In genomic region chr9:56871191-56871590, GRCm38 (mm10) we compare ENCODE assay signal across 10 mouse cellular contexts. TPM values are rescaled to one million over a fixed set of nuclear protein-coding genes. Genes with fewer than 3 reads are reported as not detected.
A peak's percentile ranks its signal among the peaks of the same experiment; 100 is the strongest.
DNase-seq lines count a peak whose midpoint lies in the region; ATAC-seq and TF ChIP-seq lines count a peak whose summit lies in the region.
"Had no signal": no experiment of that assay in that cellular context is flagged by ENCODE, and none has a peak within 500 bp of the region (broad histone marks: within the 10 kb centered on the region; RNA-seq: fewer than 3 reads in every experiment).

No protein-coding gene starts in this region.

- peak overlapping the region; percentile 86 for H3K27ac ChIP-seq in kidney, embryonic 15.5 days
- peak overlapping the region; percentile 25 for H3K27ac ChIP-seq in small intestine, adult 2 months (ENCODE audit: insufficient read depth, low read depth, low read length)
- H3K27ac ChIP-seq in cerebellum, adult 2 months (ENCODE audit: insufficient read depth, low read length), result no peak overlapping the region
- H3K27ac ChIP-seq: midbrain, embryonic 12.5 days had no signal

- no peak for TF ChIP-seq POLR2A in small intestine, adult 2 months (IDR thresholded peaks at IDR 0.05; ENCODE audit: low read depth, low read length)
- TF ChIP-seq POLR2A in cerebellum, adult 2 months (IDR thresholded peaks at IDR 0.05; ENCODE audit: borderline replicate concordance, insufficient read depth, low read length), result no peak

- peak overlapping the region; percentile 30 for H3K4me2 ChIP-seq in kidney, embryonic 15.5 days
- H3K4me2 ChIP-seq: midbrain, embryonic 12.5 days had no signal

- H3K4me3 ChIP-seq in kidney, embryonic 15.5 days (replicated peaks), result no peak overlapping the region
- H3K4me3 ChIP-seq in small intestine, adult 2 months (ENCODE audit: low read depth, low read length), result no peak overlapping the region
- no peak overlapping the region for H3K4me3 ChIP-seq in cerebellum, adult 2 months (replicated peaks; ENCODE audit: insufficient read depth, low read depth, low read length)
- H3K4me3 ChIP-seq: midbrain, embryonic 12.5 days had no signal

- no peaks in the 10 kb centered on the region for H3K9me3 ChIP-seq in kidney, embryonic 15.5 days (replicated peaks)
- H3K9me3 ChIP-seq: midbrain, embryonic 12.5 days had no signal

- H3K27me3 ChIP-seq in kidney, embryonic 15.5 days, result no peaks in the 10 kb centered on the region
- no peaks in the 10 kb centered on the region for H3K27me3 ChIP-seq in small intestine, adult 2 months (ENCODE audit: control insufficient read depth, insufficient read depth, low read length)
- no peaks in the 10 kb centered on the region for H3K27me3 ChIP-seq in cerebellum, adult 2 months (ENCODE audit: control insufficient read depth, insufficient read depth, low read length)

- ATAC-seq in kidney, embryonic 15.5 days (replicated peaks; ENCODE audit: low FRiP score), result peak; percentile 50

- no peak for TF ChIP-seq CTCF in small intestine, adult 2 months (IDR thresholded peaks at IDR 0.05; ENCODE audit: extremely low read depth, insufficient read length, insufficient replicate concordance, low read depth, low read length)
- TF ChIP-seq CTCF in cerebellum, adult 2 months (IDR thresholded peaks at IDR 0.05; ENCODE audit: borderline replicate concordance, insufficient read depth, low read depth, low read length), result no peak

- WGBS in kidney, embryonic 15.5 days, result 10% methylated on average over 5 of the region's 5 CpGs
- 31% methylated on average over 5 of the region's 5 CpGs for WGBS in small intestine, adult 2 months
- WGBS in cerebellum, adult 2 months, result 54% methylated on average over 5 of the region's 5 CpGs

- DNase-seq in kidney, adult 9 months, result no peak
- DNase-seq in heart, adult 9 months (ENCODE audit: low spot score in 2 of 2), result peak; percentile 77 to 79
- DNase-seq in kidney, postnatal 36 days, result peak; percentile 35 to 51
- no peak for DNase-seq in layer of hippocampus, postnatal 14 days (ENCODE audit: low spot score in 2 of 2)
- DNase-seq in embryo, embryonic 11 days, result no peak
- DNase-seq in cerebellum, adult 2 months, result no peak
- DNase-seq: thymus, postnatal 25 days had no signal

- no peak overlapping the region for H3K9ac ChIP-seq in kidney, embryonic 15.5 days
- H3K9ac ChIP-seq: midbrain, embryonic 12.5 days had no signal

- 0 out of 2 replicates have a peak, but pooled peaks cover 5% of the 10 kb centered on the region for H3K36me3 ChIP-seq in kidney, embryonic 15.5 days
- no peaks in the 10 kb centered on the region for H3K36me3 ChIP-seq in small intestine, adult 2 months (ENCODE audit: control insufficient read depth, insufficient read depth, low read length)
- H3K36me3 ChIP-seq: midbrain, embryonic 12.5 days had no signal

- peaks cover 95% of the 10 kb centered on the region for H3K4me1 ChIP-seq in kidney, embryonic 15.5 days
- H3K4me1 ChIP-seq in small intestine, adult 2 months (ENCODE audit: control insufficient read depth, insufficient read depth, insufficient read length, low read length), result peaks cover 5% of the 10 kb centered on the region; the same call in 1 of the 2 replicates
- no peaks in the 10 kb centered on the region; the same call in 1 of the 2 replicates for H3K4me1 ChIP-seq in cerebellum, adult 2 months (ENCODE audit: control insufficient read depth, insufficient read depth, low read length)

RNA-seq across cellular contexts. Expression of gene Cspg4, which starts 6.4 kb away (rescaled TPM):
- 25.0 and 26.5 TPM in 2 replicates for polyA plus RNA-seq in kidney, embryonic 15.5 days (2015; fragmentation: Nextera tagmentation; extraction: Ambion mirVana)
- polyA plus RNA-seq in small intestine, adult 2 months (2012; rRNA removed), result 8.3 and 11.4 TPM in 2 replicates
- 10 to 100 TPM; 33.0 to 36.4 TPM for total RNA-seq in layer of hippocampus, postnatal 14 days (2021)
- 7.4 and 8.9 TPM in 2 replicates for polyA plus RNA-seq in cerebellum, adult 2 months (2012; rRNA removed)

RNA-seq across cellular contexts. Expression of gene Odf3l1, which starts 6.7 kb away (rescaled TPM):
- 0.17 and 0.22 TPM in 2 replicates for polyA plus RNA-seq in kidney, embryonic 15.5 days (2015; fragmentation: Nextera tagmentation; extraction: Ambion mirVana)
- polyA plus RNA-seq in small intestine, adult 2 months (2012; rRNA removed), result 1.0 and 2.3 TPM in 2 replicates
- not detected for total RNA-seq in layer of hippocampus, postnatal 14 days (2021)
- polyA plus RNA-seq in cerebellum, adult 2 months (2012; rRNA removed), result 0.21 and 0.33 TPM in 2 replicates
- polyA plus RNA-seq: midbrain, embryonic 12.5 days had no signal

RNA-seq across cellular contexts. Expression of gene Snx33, which starts 57.0 kb away (rescaled TPM):
- polyA plus RNA-seq in kidney, embryonic 15.5 days (2015; fragmentation: Nextera tagmentation; extraction: Ambion mirVana), result 9.2 and 10.5 TPM in 2 replicates
- polyA plus RNA-seq in small intestine, adult 2 months (2012; rRNA removed), result 2.7 and 3.8 TPM in 2 replicates
- total RNA-seq in layer of hippocampus, postnatal 14 days (2021), result 1 to 10 TPM; 6.3 to 7.0 TPM
- 8.4 and 10.3 TPM in 2 replicates for polyA plus RNA-seq in cerebellum, adult 2 months (2012; rRNA removed)

Comparison
In these comparisons a context has a peak if more than half of its experiments do, and no peak if none do; other contexts are left out.
1. DNase-seq: peak in heart, adult 9 months (2 of 2) and kidney, postnatal 36 days (2 of 2); none in kidney, adult 9 months (single experiment), layer of hippocampus, postnatal 14 days (0 of 2), embryo, embryonic 11 days (single experiment) and cerebellum, adult 2 months (0 of 2).